Mouse (Mus musculus): ENCODE measurements around the gene Ap1m1.

- TF ChIP-seq POLR2A (IDR thresholded peaks at IDR 0.05; ENCODE audit: low read depth, low read length) (no peak), CTCF (IDR thresholded peaks at IDR 0.05; ENCODE audit: borderline replicate concordance, insufficient read depth, low read length) (no peak)
These were observed 22.9 kb downstream of the Ap1m1 start for GRCm38 (mm10) chr8:72262756-72263155.
